Mouse (Mus musculus) forebrain, embryonic 12.5 days (tissue): Measurements from ENCODE around the gene Pmepa1. TPM values are rescaled to one million over a fixed set of nuclear protein-coding genes. Genes with fewer than 3 reads are reported as not detected.

Experiments
- ATAC-seq: fragments of 200-750 bp; cut with Nextera tagmentation; 2 replicates; pipeline ENCODE4 v1.8.0; 2017; ENCODE audit warnings: moderate TSS enrichment; ENCODE audit not compliant: low FRiP score
- H3K27ac ChIP-seq: fragments of 300-500 bp; sonication (generic); 2 replicates; pipeline ENCODE4 v1.5.1; 2016; ENCODE audit warnings: mild to moderate bottlenecking
- H3K27me3 ChIP-seq: fragments of 300-500 bp; sonication (generic); 2 replicates; pipeline ENCODE4 v1.6.1; 2016; ENCODE audit warnings: mild to moderate bottlenecking
- H3K36me3 ChIP-seq: fragments of 300-500 bp; sonication (generic); replicated peaks from 2 replicates; pipeline ENCODE4 v1.6.1; 2016; ENCODE audit warnings: mild to moderate bottlenecking
- H3K4me1 ChIP-seq: fragments of 300-500 bp; sonication (generic); 2 replicates; pipeline ENCODE4 v1.6.1; 2016
- H3K4me2 ChIP-seq: fragments of 300-500 bp; sonication (generic); 2 replicates; pipeline ENCODE4 v1.6.1; 2016; ENCODE audit warnings: mild to moderate bottlenecking, moderate library complexity
- H3K4me3 ChIP-seq: fragments of 300-500 bp; sonication (generic); replicated peaks from 2 replicates; pipeline ENCODE4 v1.5.1; 2016; ENCODE audit warnings: mild to moderate bottlenecking
- H3K9ac ChIP-seq: fragments of 300-500 bp; sonication (generic); 2 replicates; pipeline ENCODE4 v1.6.1; 2016; ENCODE audit warnings: mild to moderate bottlenecking
- H3K9me3 ChIP-seq: fragments of 300-500 bp; sonication (generic); 2 replicates; pipeline ENCODE4 v1.6.1; 2016
- WGBS: fragments of 180-500 bp; shearing (Covaris S2); methylation state at CpG from one replicate; pipeline ENCODE4 v1.1.7; 2016; 5-methylcytosine and 5-hydroxymethylcytosine counted together
- polyA plus RNA-seq: library from polyadenylated mRNA; unstranded; fragments of >200 nt; fragmentation: Nextera tagmentation; extraction: Ambion mirVana; gene quantifications from 2 replicates; pipeline ENCODE4 v1.2.1, GENCODE M21; 2016

Gene Pmepa1
- polyA plus RNA-seq, 1 experiment from 2014 or later, result 4.7 TPM

GRCm38 (mm10) chr2:173217763-173218258 lies 58.5 kb downstream of the Pmepa1 start:
- no peak overlapping the region for H3K27ac ChIP-seq

GRCm38 (mm10) chr2:173217246-173217645 lies 59.1 kb downstream of the Pmepa1 start:
- Histone ChIP-seq H3K36me3 (no peaks in the 10 kb centered on the region), H3K9me3 (no peaks in the 10 kb centered on the region), H3K27ac (no peak overlapping the region), H3K27me3 (no peaks in the 10 kb centered on the region), H3K4me2 (no peak overlapping the region), H3K4me3 (no peak overlapping the region), H3K9ac (no peak overlapping the region), H3K4me1 (no peaks in the 10 kb centered on the region)
- no peak for ATAC-seq
- WGBS, result 71% methylated on average over 3 of the region's 3 CpGs

More at GRCm38 (mm10) chr2:173217763-173218258, 58.5 kb downstream of the Pmepa1 start:
- H3K9ac ChIP-seq, result no peak overlapping the region
- no peaks in the 10 kb centered on the region for H3K27me3 ChIP-seq
- no peak overlapping the region for H3K4me2 ChIP-seq
- no peaks in the 10 kb centered on the region for H3K36me3 ChIP-seq
- no peaks in the 10 kb centered on the region for H3K4me1 ChIP-seq
- H3K9me3 ChIP-seq, result no peaks in the 10 kb centered on the region
- no peak overlapping the region for H3K4me3 ChIP-seq
- ATAC-seq, result no peak
- 89% methylated on average over 5 of the region's 5 CpGs for WGBS

- no peak overlapping the region for H3K9ac ChIP-seq
- H3K4me3 ChIP-seq, result no peak overlapping the region
- WGBS, result 88% methylated on average over 7 of the region's 7 CpGs
- H3K9me3 ChIP-seq, result no peaks in the 10 kb centered on the region
- ATAC-seq, result no peak
- H3K4me1 ChIP-seq, result no peaks in the 10 kb centered on the region
- no peaks in the 10 kb centered on the region for H3K36me3 ChIP-seq
- H3K27ac ChIP-seq, result no peak overlapping the region
- H3K4me2 ChIP-seq, result no peak overlapping the region
- H3K27me3 ChIP-seq, result no peaks in the 10 kb centered on the region
These were observed 59.5 kb downstream of the Pmepa1 start for GRCm38 (mm10) chr2:173216840-173217239.

- H3K9ac ChIP-seq, result no peak overlapping the region
- no peak for ATAC-seq
- WGBS, result 86% methylated on average over 4 of the region's 4 CpGs
These were observed 64.1 kb downstream of the Pmepa1 start for GRCm38 (mm10) chr2:173212227-173212626.

GRCm38 (mm10) chr2:173209091-173209815 lies 67.1 kb downstream of the Pmepa1 start:
- H3K4me2 ChIP-seq, result no peak overlapping the region
- no peak overlapping the region for H3K9ac ChIP-seq
- WGBS, result 96% methylated on average over 7 of the region's 7 CpGs
- H3K9me3 ChIP-seq, result no peaks in the 10 kb centered on the region
- H3K27ac ChIP-seq, result no peak overlapping the region
- no peaks in the 10 kb centered on the region for H3K36me3 ChIP-seq
- no peaks in the 10 kb centered on the region for H3K27me3 ChIP-seq
- no peak for ATAC-seq
- no peak overlapping the region for H3K4me3 ChIP-seq
- no peaks in the 10 kb centered on the region for H3K4me1 ChIP-seq

More at GRCm38 (mm10) chr2:173212227-173212626, 64.1 kb downstream of the Pmepa1 start:
- no peak overlapping the region for H3K4me3 ChIP-seq
- no peak overlapping the region for H3K4me2 ChIP-seq
- no peaks in the 10 kb centered on the region for H3K4me1 ChIP-seq
- no peak overlapping the region for H3K27ac ChIP-seq
- no peaks in the 10 kb centered on the region for H3K27me3 ChIP-seq
- no peaks in the 10 kb centered on the region for H3K36me3 ChIP-seq
- no peaks in the 10 kb centered on the region for H3K9me3 ChIP-seq

- no peaks in the 10 kb centered on the region for H3K9me3 ChIP-seq
- 93% methylated on average over 3 of the region's 3 CpGs for WGBS
- H3K4me3 ChIP-seq, result no peak overlapping the region
- no peak for ATAC-seq
- H3K36me3 ChIP-seq, result no peaks in the 10 kb centered on the region
- no peaks in the 10 kb centered on the region for H3K27me3 ChIP-seq
- no peak overlapping the region for H3K9ac ChIP-seq
- no peaks in the 10 kb centered on the region for H3K4me1 ChIP-seq
- no peak overlapping the region for H3K27ac ChIP-seq
- H3K4me2 ChIP-seq, result no peak overlapping the region
These were observed 69.3 kb downstream of the Pmepa1 start for GRCm38 (mm10) chr2:173207051-173207450.

- H3K27me3 ChIP-seq, result no peaks in the 10 kb centered on the region
- no peak overlapping the region for H3K4me3 ChIP-seq
- no peaks in the 10 kb centered on the region for H3K9me3 ChIP-seq
- 94% methylated on average over 14 of the region's 14 CpGs for WGBS
- no peak overlapping the region for H3K4me2 ChIP-seq
- H3K36me3 ChIP-seq, result no peaks in the 10 kb centered on the region
- no peak overlapping the region for H3K27ac ChIP-seq
- no peak overlapping the region for H3K9ac ChIP-seq
- ATAC-seq, result no peak
- no peaks in the 10 kb centered on the region for H3K4me1 ChIP-seq
These were observed 70.7 kb downstream of the Pmepa1 start for GRCm38 (mm10) chr2:173205563-173206099.

GRCm38 (mm10) chr2:173204671-173205070 lies 71.7 kb downstream of the Pmepa1 start:
- Histone ChIP-seq H3K4me1 (no peaks in the 10 kb centered on the region), H3K9me3 (no peaks in the 10 kb centered on the region), H3K4me3 (no peak overlapping the region), H3K27me3 (no peaks in the 10 kb centered on the region), H3K4me2 (no peak overlapping the region), H3K9ac (no peak overlapping the region), H3K27ac (no peak overlapping the region), H3K36me3 (no peaks in the 10 kb centered on the region)
- ATAC-seq, result no peak
- 59% methylated on average over 4 of the region's 4 CpGs for WGBS

- H3K4me3 ChIP-seq, result no peak overlapping the region
- H3K36me3 ChIP-seq, result no peaks in the 10 kb centered on the region
- H3K27me3 ChIP-seq, result no peaks in the 10 kb centered on the region
- no peak overlapping the region for H3K4me2 ChIP-seq
- 87% methylated on average over 3 of the region's 3 CpGs for WGBS
- no peaks in the 10 kb centered on the region for H3K4me1 ChIP-seq
- ATAC-seq, result no peak
- no peak overlapping the region for H3K27ac ChIP-seq
- H3K9ac ChIP-seq, result no peak overlapping the region
- no peaks in the 10 kb centered on the region for H3K9me3 ChIP-seq
These were observed 72.6 kb downstream of the Pmepa1 start for GRCm38 (mm10) chr2:173203726-173204125.

- Histone ChIP-seq H3K9ac (no peak overlapping the region), H3K9me3 (no peaks in the 10 kb centered on the region), H3K4me3 (no peak overlapping the region), H3K27me3 (no peaks in the 10 kb centered on the region), H3K4me1 (no peaks in the 10 kb centered on the region), H3K27ac (no peak overlapping the region), H3K36me3 (no peaks in the 10 kb centered on the region), H3K4me2 (no peak overlapping the region)
- WGBS, result 84% methylated on average over 19 of the region's 19 CpGs
- no peak for ATAC-seq
These were observed 73.2 kb downstream of the Pmepa1 start for GRCm38 (mm10) chr2:173202924-173203689.

- WGBS, result 89% methylated on average over 4 of the region's 4 CpGs
- no peaks in the 10 kb centered on the region for H3K36me3 ChIP-seq
- no peaks in the 10 kb centered on the region for H3K9me3 ChIP-seq
- H3K4me1 ChIP-seq, result no peaks in the 10 kb centered on the region
- no peak overlapping the region for H3K4me2 ChIP-seq
- no peak for ATAC-seq
- no peak overlapping the region for H3K4me3 ChIP-seq
- H3K27ac ChIP-seq, result no peak overlapping the region
- H3K9ac ChIP-seq, result no peak overlapping the region
- H3K27me3 ChIP-seq, result no peaks in the 10 kb centered on the region
These were observed 81.5 kb downstream of the Pmepa1 start for GRCm38 (mm10) chr2:173194796-173195195.

GRCm38 (mm10) chr2:173187182-173187855 lies 89.0 kb downstream of the Pmepa1 start:
- Histone ChIP-seq H3K27me3 (peaks cover 18% of the 10 kb centered on the region), H3K4me1 (no peaks in the 10 kb centered on the region), H3K36me3 (no peaks in the 10 kb centered on the region), H3K4me3 (no peak overlapping the region), H3K9me3 (no peaks in the 10 kb centered on the region), H3K4me2 (no peak overlapping the region), H3K9ac (no peak overlapping the region), H3K27ac (no peak overlapping the region)
- 40% methylated on average over 8 of the region's 8 CpGs for WGBS
- ATAC-seq, result no peak
